Mouse (Mus musculus) E14TG2a.4 (cell line): ENCODE data around the gene Chd3.
A peak's percentile ranks its signal among the peaks of the same experiment; 100 is the strongest.

Source experiments
- H3K27me3 ChIP-seq: 2 replicates; pipeline ENCODE4 v1.6.1; 2014; ENCODE audit warnings: low read length, control low read depth; ENCODE audit not compliant: insufficient read depth
- H3K36me3 ChIP-seq: 2 replicates; pipeline ENCODE4 v1.6.1; 2014; ENCODE audit warnings: low read length, control low read depth; ENCODE audit not compliant: insufficient read depth
- H3K4me1 ChIP-seq: replicated peaks from 2 replicates; pipeline ENCODE4 v1.6.1; 2014; ENCODE audit warnings: low read depth, low read length, control low read depth
- H3K4me3 ChIP-seq: replicated peaks from 2 replicates; pipeline ENCODE4 v1.5.1; 2014; ENCODE audit warnings: mild to moderate bottlenecking, low read length
- H3K9me3 ChIP-seq: 2 replicates; pipeline ENCODE4 v1.6.1; 2014; ENCODE audit warnings: low read length, control low read depth
- CTCF ChIP-seq: conservative IDR thresholded peaks from 2 replicates; pipeline ENCODE4 v1.5.1; 2014; ENCODE audit warnings: low read length
- NANOG ChIP-seq: IDR thresholded peaks from 2 replicates; pipeline ENCODE4 v1.6.1; 2014; ENCODE audit warnings: borderline replicate concordance, low read length, mixed read lengths
- POU5F1 ChIP-seq: IDR thresholded peaks from 2 replicates; pipeline ENCODE4 v1.6.1; 2014; ENCODE audit warnings: low read length, borderline replicate concordance

Gene Chd3

GRCm38 (mm10) chr11:69340161-69341131 lies 28.8 kb downstream of the Chd3 start, which contains the start of gene Rnf227:
TSS of gene Rnf227 (plus strand) at chr11:69340461.
- H3K9me3 ChIP-seq = peaks cover 10% of the 10 kb centered on the region
- no peaks in the 10 kb centered on the region for H3K36me3 ChIP-seq
- H3K4me1 ChIP-seq = peaks cover 9% of the 10 kb centered on the region
- TF ChIP-seq NANOG (no peak), POU5F1 (no peak), CTCF (no peak)
- H3K4me3 ChIP-seq = peak within 1 kb of the TSS; percentile 82
- peaks cover 79% of the 10 kb centered on the region for H3K27me3 ChIP-seq

DNA sequence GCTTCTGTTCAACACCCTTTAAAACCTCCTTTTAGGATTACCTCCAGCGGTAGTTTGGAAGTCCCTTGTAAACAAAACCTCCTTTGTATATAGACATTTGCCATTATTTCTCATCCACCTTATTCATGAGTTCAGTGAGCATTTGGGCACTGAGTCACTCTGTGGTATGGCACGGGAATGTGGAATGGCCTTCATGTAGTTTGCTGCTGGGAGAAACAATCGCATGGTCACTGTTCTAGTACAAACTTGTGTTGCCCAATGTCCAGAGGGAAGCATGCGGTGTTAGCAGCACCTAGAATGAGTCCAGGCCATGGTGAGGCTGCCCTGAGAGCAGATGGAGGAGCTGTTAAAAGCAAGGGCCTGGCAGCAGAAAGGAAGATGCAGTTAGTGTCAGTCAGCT lies 34.4 kb downstream of the Chd3 start:
- no peak overlapping the region for H3K4me3 ChIP-seq
- no peak for TF ChIP-seq NANOG
- H3K27me3 ChIP-seq = peaks cover 81% of the 10 kb centered on the region
- no peaks in the 10 kb centered on the region for H3K36me3 ChIP-seq
- H3K9me3 ChIP-seq = peaks cover 7% of the 10 kb centered on the region
- H3K4me1 ChIP-seq = peaks cover 29% of the 10 kb centered on the region

- no peak for TF ChIP-seq POU5F1
- TF ChIP-seq CTCF = no peak
- no peak for TF ChIP-seq NANOG
- Histone ChIP-seq H3K27me3 (peaks cover 81% of the 10 kb centered on the region), H3K4me1 (peaks cover 29% of the 10 kb centered on the region), H3K9me3 (peaks cover 7% of the 10 kb centered on the region), H3K36me3 (no peaks in the 10 kb centered on the region), H3K4me3 (no peak overlapping the region)
Observed at GRCm38 (mm10) chr11:69333922-69334321, 35.3 kb downstream of the Chd3 start.

- H3K9me3 ChIP-seq = peaks cover 4% of the 10 kb centered on the region
- peaks cover 31% of the 10 kb centered on the region for H3K4me1 ChIP-seq
- H3K36me3 ChIP-seq = no peaks in the 10 kb centered on the region
- H3K4me3 ChIP-seq = no peak overlapping the region; the same call in 1 of the 2 replicates
- TF ChIP-seq CTCF (no peak), NANOG (no peak), POU5F1 (no peak)
- peaks cover 81% of the 10 kb centered on the region for H3K27me3 ChIP-seq
Observed at GRCm38 (mm10) chr11:69332713-69333253, 36.4 kb downstream of the Chd3 start.

GRCm38 (mm10) chr11:69331929-69332405 lies 37.2 kb downstream of the Chd3 start:
- Histone ChIP-seq H3K36me3 (no peaks in the 10 kb centered on the region), H3K4me1 (peaks cover 39% of the 10 kb centered on the region), H3K9me3 (no peaks in the 10 kb centered on the region), H3K27me3 (peaks cover 83% of the 10 kb centered on the region), H3K4me3 (peak overlapping the region; percentile 65)
- TF ChIP-seq CTCF (no peak), NANOG (no peak), POU5F1 (no peak)

DNA sequence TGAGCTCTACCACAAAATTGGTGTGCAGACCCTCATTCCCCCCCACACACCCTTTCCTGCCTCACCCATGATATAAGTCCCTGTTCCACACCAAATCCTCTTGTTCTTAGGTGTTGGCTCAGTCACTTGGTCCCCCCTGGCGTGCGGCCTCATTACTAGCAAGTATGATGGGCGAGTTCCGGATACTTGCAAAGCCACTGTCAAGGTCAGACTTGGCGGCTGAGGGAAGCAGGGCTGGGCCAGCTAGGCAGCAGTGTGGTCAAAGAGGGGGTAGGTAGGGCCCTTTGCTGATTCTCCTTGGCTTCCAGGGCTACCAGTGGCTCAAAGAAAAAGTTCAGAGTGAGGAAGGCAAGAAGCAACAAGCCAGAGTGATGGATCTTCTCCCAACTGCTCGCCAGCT lies 38.1 kb downstream of the Chd3 start:
- no peaks in the 10 kb centered on the region for H3K9me3 ChIP-seq

DNA sequence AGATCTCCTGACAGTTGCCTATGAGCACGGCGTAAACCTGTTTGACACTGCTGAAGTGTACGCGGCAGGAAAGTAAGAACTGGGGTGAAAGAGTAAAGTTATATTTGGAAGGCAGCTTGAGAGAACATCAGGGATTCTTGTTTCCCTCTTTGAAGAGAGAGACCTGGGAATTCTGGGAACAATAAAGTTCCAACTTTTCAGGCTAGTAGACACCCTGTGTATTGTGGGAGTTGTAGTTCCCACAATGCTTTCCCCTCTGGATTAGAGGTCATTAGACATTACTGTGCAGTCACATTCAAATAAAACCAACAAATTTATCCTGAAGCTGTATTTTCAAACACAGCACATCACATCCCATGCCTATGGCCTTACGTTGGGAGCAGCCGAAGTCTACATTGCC lies 40.7 kb downstream of the Chd3 start:
- Histone ChIP-seq H3K4me1 (peaks cover 65% of the 10 kb centered on the region), H3K36me3 (no peaks in the 10 kb centered on the region), H3K9me3 (no peaks in the 10 kb centered on the region), H3K4me3 (no peak overlapping the region), H3K27me3 (peaks cover 74% of the 10 kb centered on the region)
- TF ChIP-seq POU5F1 (no peak), NANOG (no peak), CTCF (no peak)

More for the DNA sequence above, 38.1 kb downstream of the Chd3 start:
- peaks cover 46% of the 10 kb centered on the region for H3K4me1 ChIP-seq
- H3K36me3 ChIP-seq = no peaks in the 10 kb centered on the region
- peak overlapping the region; percentile 65; the same call in 1 of the 2 replicates for H3K4me3 ChIP-seq
- H3K27me3 ChIP-seq = peaks cover 87% of the 10 kb centered on the region
- no peak for TF ChIP-seq POU5F1
- TF ChIP-seq CTCF = no peak
- 0 out of 2 replicates have a peak, but pooled peaks have one; percentile 22 for TF ChIP-seq NANOG

DNA sequence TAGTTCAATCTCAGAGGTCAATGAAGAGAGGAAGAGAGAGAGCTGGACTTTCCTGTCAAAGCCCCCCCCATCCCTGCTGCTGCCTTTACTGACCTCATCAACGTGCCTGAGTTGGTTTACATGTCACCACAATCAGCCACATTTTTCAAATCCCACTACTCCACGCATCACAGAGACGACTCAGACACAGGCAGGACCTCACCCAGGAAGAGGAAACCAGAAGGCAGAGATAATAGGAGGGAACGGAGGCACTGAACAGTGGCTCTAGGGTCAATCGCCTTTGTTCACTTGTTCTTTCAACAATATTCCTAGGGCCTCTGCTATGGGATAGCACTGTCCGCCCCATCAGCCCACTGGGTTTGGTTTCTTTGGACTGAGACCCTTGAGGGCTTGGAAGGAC lies 41.6 kb downstream of the Chd3 start:
- H3K27me3 ChIP-seq = peaks cover 65% of the 10 kb centered on the region
- H3K4me1 ChIP-seq = peaks cover 65% of the 10 kb centered on the region
- no peaks in the 10 kb centered on the region for H3K9me3 ChIP-seq
- no peak overlapping the region for H3K4me3 ChIP-seq
- TF ChIP-seq NANOG = no peak
- no peak for TF ChIP-seq CTCF
- TF ChIP-seq POU5F1 = no peak
- H3K36me3 ChIP-seq = no peaks in the 10 kb centered on the region

- TF ChIP-seq CTCF = no peak
- TF ChIP-seq POU5F1 = no peak
- TF ChIP-seq NANOG = no peak
- no peaks in the 10 kb centered on the region for H3K9me3 ChIP-seq
- peak overlapping the region; percentile 85 for H3K4me3 ChIP-seq
- peaks cover under 1% of the 10 kb centered on the region for H3K36me3 ChIP-seq
- peaks cover 60% of the 10 kb centered on the region for H3K27me3 ChIP-seq
- H3K4me1 ChIP-seq = peaks cover 65% of the 10 kb centered on the region
Observed at GRCm38 (mm10) chr11:69327157-69327442, 42.1 kb downstream of the Chd3 start.
